Mouse (Mus musculus) olfactory bulb, adult 2 months (tissue): Measurements from ENCODE around the gene Bpifb2. TPM values are rescaled to one million over a fixed set of nuclear protein-coding genes. Genes with fewer than 3 reads are reported as not detected.

Experiments used
- H3K27ac ChIP-seq: fragments of 200-500 bp; 2 replicates; pipeline ENCODE4 v1.5.1; 2012; ENCODE audit warnings: low read depth, low read length; ENCODE audit not compliant: insufficient read depth
- H3K4me1 ChIP-seq: fragments of 200-500 bp; 2 replicates; pipeline ENCODE4 v1.6.1; 2012; ENCODE audit warnings: low read length; ENCODE audit not compliant: control insufficient read depth, insufficient read depth
- H3K4me3 ChIP-seq: fragments of 200-500 bp; 2 replicates; pipeline ENCODE4 v1.5.1; 2012; ENCODE audit warnings: mild to moderate bottlenecking, low read depth, low read length, moderate library complexity; ENCODE audit not compliant: insufficient read depth
- CTCF ChIP-seq: fragments of 200-500 bp; IDR thresholded peaks from 2 replicates; pipeline ENCODE4 v1.5.1; 2012; ENCODE audit warnings: low read depth, mild to moderate bottlenecking, low read length, moderate library complexity; ENCODE audit not compliant: insufficient read depth
- POLR2A ChIP-seq: fragments of 200-500 bp; IDR thresholded peaks from 2 replicates; pipeline ENCODE4 v1.6.1; 2012; ENCODE audit warnings: mild to moderate bottlenecking, low read depth, low read length, moderate library complexity; ENCODE audit not compliant: insufficient read depth
- WGBS: fragments of 180-500 bp; shearing (Covaris S2); methylation state at CpG from one replicate; pipeline ENCODE4 v1.1.7; 2018; 5-methylcytosine and 5-hydroxymethylcytosine counted together
- polyA plus RNA-seq: library from polyadenylated mRNA; stranded (reverse); fragments of >200 nt; gene quantifications from 2 replicates; pipeline ENCODE4 v1.2.4, GENCODE M21; 2012; ENCODE audit warnings: low replicate concordance; ENCODE audit not compliant: missing spikeins, insufficient read depth, insufficient read length

Bpifb2 gene
- polyA plus RNA-seq, 1 experiment = not detected

DNA sequence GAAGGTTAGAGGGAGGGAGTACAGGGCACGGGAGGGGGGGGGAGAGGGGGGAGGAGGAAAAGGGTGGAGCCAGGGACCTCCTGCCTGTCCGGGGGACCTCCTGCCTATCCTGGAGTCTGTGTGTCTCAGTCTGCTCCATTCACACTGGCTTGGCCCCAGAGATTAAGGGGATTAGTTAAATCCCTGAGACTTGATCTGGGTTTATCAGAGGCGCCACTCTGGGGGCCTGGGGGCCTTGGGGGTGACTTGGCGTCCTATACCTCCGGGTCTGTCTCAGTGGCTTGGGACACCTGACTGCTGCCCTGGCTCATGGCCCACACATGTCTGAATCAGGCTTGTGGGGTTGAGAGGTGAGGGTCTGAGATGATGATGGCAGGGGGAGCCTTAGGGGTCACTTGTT, 21.3 kb upstream of the Bpifb2 start:
- 20% methylated on average over 5 of the region's 5 CpGs for WGBS
- Histone ChIP-seq H3K27ac (no peak overlapping the region), H3K4me1 (no peaks in the 10 kb centered on the region), H3K4me3 (no peak overlapping the region)
- TF ChIP-seq POLR2A (no peak), CTCF (no peak)

DNA sequence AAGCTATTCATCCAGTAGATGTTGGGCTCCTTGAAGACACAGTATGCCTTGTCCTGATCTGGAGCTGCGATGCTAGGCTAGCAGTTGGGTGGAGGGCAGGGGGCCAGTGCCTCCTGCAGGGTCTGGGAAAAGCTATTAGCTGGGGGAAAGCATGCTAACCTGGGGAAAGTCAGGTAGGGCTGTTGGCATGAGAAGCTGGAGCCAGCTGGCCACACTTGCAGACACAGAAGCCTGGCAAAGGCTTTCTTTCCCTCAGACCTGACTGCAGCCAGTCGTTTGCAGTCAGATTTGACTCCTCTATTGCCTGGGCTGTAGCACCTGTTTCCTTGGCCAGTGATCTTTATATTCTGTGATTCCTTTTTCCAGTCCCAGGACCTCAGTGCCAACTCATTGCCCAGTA, 15.3 kb upstream of the Bpifb2 start:
- WGBS = 80% methylated on average over 2 of the region's 2 CpGs
- no peaks in the 10 kb centered on the region for H3K4me1 ChIP-seq
- no peak for TF ChIP-seq POLR2A
- TF ChIP-seq CTCF = no peak
- no peak overlapping the region for H3K4me3 ChIP-seq
- H3K27ac ChIP-seq = no peak overlapping the region

- 93% methylated on average over 11 of the region's 11 CpGs for WGBS
- H3K4me1 ChIP-seq = no peaks in the 10 kb centered on the region
- TF ChIP-seq CTCF (no peak), POLR2A (no peak)
These were observed 14.5 kb upstream of the Bpifb2 start for GRCm38 (mm10) chr2:153860315-153860714.

GRCm38 (mm10) chr2:153860715-153861114, 14.1 kb upstream of the Bpifb2 start:
- TF ChIP-seq CTCF = no peak
- no peak for TF ChIP-seq POLR2A
- Histone ChIP-seq H3K27ac (no peak overlapping the region), H3K4me3 (no peak overlapping the region), H3K4me1 (no peaks in the 10 kb centered on the region)
- WGBS = 67% methylated on average over 3 of the region's 3 CpGs

More at GRCm38 (mm10) chr2:153860315-153860714, 14.5 kb upstream of the Bpifb2 start:
- no peak overlapping the region for H3K4me3 ChIP-seq
- no peak overlapping the region for H3K27ac ChIP-seq

DNA sequence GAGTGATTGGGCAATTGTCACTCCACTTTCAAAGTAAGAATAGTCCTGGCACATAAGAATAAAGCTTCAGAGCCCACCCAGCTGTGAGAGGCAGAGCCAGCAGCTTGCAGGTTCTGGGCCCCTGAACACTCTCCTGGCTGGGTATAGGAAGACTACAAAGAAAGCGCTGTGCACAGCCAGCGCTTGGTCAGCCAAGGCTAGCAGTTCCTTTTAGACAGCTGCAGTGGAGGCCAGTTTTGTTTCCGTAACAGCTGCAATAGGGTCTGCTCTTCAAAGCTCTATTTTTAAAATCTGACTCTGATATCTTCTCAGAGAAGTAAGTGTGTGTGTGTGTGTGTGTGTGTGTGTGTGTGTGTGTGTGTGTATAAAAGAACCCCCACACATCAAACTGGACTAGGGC, 12.9 kb upstream of the Bpifb2 start:
- H3K4me1 ChIP-seq = no peaks in the 10 kb centered on the region
- TF ChIP-seq POLR2A (no peak), CTCF (no peak)
- H3K27ac ChIP-seq = no peak overlapping the region
- 74% methylated on average over 3 of the region's 3 CpGs for WGBS
- no peak overlapping the region for H3K4me3 ChIP-seq

DNA sequence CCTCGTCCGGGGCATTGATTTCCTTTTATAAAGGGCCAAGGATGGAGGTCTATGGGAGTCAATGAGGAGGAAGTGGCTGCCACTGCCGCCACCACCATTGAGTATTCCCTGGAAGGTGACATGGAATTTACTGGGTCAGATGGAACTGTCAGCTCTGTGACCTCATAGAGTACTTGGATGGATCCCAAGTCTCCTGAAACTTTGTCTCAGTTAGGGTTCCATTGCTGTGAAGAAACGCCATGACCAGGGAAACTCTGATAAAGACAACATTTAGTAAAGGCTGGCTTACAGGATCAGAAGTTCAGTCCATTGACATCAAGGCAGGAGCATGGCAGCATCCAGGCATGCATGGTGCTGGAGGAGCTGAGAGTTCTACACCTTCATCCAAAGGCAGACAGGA, 3.9 kb upstream of the Bpifb2 start, which contains the start of gene Sun5:
Gene Sun5 (minus strand): TSS at position 101 of the 400 bp plus-strand sequence.
- TF ChIP-seq POLR2A (no peak), CTCF (no peak)
- no peak within 1 kb of the TSS for H3K4me3 ChIP-seq
- H3K27ac ChIP-seq = no peak within 1 kb of the TSS
- 87% methylated on average over 4 of the region's 4 CpGs for WGBS
- H3K4me1 ChIP-seq = peaks cover 3% of the 10 kb centered on the region; the same call in 1 of the 2 replicates

DNA sequence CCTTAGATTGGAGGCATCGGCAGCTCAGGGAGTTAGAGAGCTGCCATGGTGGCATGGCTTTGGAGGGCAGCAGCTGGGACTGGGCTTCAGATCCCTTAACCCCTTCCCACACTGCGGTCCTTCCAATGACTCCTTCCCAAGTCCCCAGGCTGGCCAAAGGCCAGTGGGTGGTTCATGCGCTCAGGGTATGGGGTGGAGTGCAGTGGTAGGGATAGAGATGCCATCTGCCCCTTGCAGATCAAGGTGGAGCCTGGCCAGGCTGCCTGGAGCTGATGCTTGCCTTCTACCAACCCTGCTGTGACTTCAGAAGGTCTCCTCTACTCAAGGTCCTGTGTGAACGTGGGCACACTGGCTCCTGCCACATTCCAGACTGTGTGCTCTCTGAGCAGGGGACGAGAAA, 24.3 kb downstream of the Bpifb2 start:
- H3K4me3 ChIP-seq = no peak overlapping the region
- WGBS = 80% methylated on average over 5 of the region's 5 CpGs

GRCm38 (mm10) chr2:153900088-153900487, 25.2 kb downstream of the Bpifb2 start, which contains the start of gene Bpifb6:
Gene Bpifb6, plus strand, starts transcription at chr2:153900388.
- Histone ChIP-seq H3K27ac (no peak within 1 kb of the TSS), H3K4me3 (no peak within 1 kb of the TSS), H3K4me1 (no peaks in the 10 kb centered on the region)
- WGBS = 47% methylated on average over 4 of the region's 4 CpGs
- no peak for TF ChIP-seq CTCF
- no peak for TF ChIP-seq POLR2A

More for the DNA sequence above, 24.3 kb downstream of the Bpifb2 start:
- no peaks in the 10 kb centered on the region for H3K4me1 ChIP-seq
- no peak overlapping the region for H3K27ac ChIP-seq
- TF ChIP-seq CTCF = no peak
- no peak for TF ChIP-seq POLR2A

GRCm38 (mm10) chr2:153902726-153903125, 27.9 kb downstream of the Bpifb2 start:
- no peak for TF ChIP-seq POLR2A
- TF ChIP-seq CTCF = no peak
- Histone ChIP-seq H3K27ac (no peak overlapping the region), H3K4me3 (no peak overlapping the region), H3K4me1 (no peaks in the 10 kb centered on the region)
- 72% methylated on average over 6 of the region's 6 CpGs for WGBS

- Histone ChIP-seq H3K27ac (no peak overlapping the region), H3K4me1 (no peaks in the 10 kb centered on the region), H3K4me3 (no peak overlapping the region)
- TF ChIP-seq POLR2A = no peak
- no peak for TF ChIP-seq CTCF
- WGBS = 90% methylated on average over 4 of the region's 4 CpGs
These were observed 31.8 kb downstream of the Bpifb2 start for GRCm38 (mm10) chr2:153906626-153907025.
